Mouse (Mus musculus) gastrocnemius, postnatal 10 days (tissue): Measurements from ENCODE around the gene Islr2. TPM values are rescaled to one million over a fixed set of nuclear protein-coding genes. Genes with fewer than 3 reads are reported as not detected.
A peak's percentile ranks its signal among the peaks of the same experiment; 100 is the strongest.
"Not testable (repeated sequence)": the region's sequence is repeated elsewhere in the genome, so short reads cannot be mapped to it uniquely, and the experiment has no call there.

Experiments used
- DNase-seq: peaks from one replicate; pipeline ENCODE4 v3.0.0; 2021; ENCODE audit warnings: mixed read lengths
- long read RNA-seq, 2 experiments: library from polyadenylated mRNA; stranded (forward); transcript quantifications; one replicate each; pipeline ENCODE4 v2.0.0; 2021
- total RNA-seq, 2 experiments: library from RNA; stranded (reverse); gene quantifications; 2 replicates each; pipeline ENCODE4 v1.2.3; 2021

Islr2 gene
- 1 to 10 TPM; 4.3 to 4.5 TPM for total RNA-seq
- long read RNA-seq, experiment 1, result 0 reads
- long read RNA-seq, experiment 2, result 0 reads

DNA sequence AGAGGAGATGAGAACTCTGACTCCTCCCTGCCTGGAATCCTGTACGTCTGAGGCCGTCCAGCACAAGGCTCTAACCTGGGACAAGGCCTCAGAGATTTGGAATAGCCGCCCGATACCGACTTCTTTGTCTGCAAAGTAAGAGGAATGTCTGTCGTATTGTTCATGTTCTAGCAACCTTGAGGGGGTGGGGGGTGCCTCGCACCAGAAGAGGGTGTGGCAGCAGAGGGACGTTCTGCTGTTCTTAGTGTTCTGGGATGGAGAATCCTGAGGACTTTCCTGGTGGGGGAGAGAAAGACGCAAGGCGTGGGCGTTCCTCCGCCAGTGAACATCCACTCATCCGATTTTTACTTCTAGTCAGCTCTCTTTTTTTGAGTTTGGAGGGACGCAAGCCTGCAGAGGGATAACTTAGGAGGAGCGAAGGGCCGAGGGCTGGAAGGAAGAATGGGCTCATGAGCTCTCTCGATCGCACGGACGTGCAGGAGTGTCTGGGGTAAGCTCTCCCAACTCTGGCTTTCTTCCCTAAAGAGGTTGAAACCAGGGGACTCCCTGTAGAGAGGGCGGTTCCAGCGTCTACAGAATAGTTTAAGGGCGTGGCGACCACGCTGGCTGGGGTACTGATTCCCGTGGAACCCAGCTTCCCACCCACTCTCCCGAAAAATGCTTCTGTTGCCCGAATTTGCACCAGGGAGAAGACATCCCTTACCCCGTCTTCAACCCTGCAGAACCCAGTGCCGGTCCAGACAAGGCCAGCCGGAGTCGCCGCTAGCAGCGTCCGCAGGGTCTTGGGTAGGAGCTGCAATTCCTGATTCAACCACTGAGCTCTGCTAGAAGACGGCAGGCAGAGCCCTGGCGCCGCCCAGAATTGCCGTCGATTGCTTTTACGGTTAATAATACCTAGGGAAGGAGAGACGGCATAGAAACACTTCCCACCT, at the start of gene Islr2, which contains the start of gene Islr:
Gene Islr2 (minus strand): TSS at position 804 of the 932 bp plus-strand sequence.
Gene Islr (minus strand): TSS at position 791 of the 932 bp plus-strand sequence.
- DNase-seq, result peak; percentile 63

- not testable (repeated sequence) for DNase-seq
These were observed 49.6 kb upstream of the Islr2 start for GRCm38 (mm10) chr9:58253805-58254122.

- peak; percentile 92 for DNase-seq
These were observed 49.1 kb upstream of the Islr2 start, which contains the start of gene Stoml1 for GRCm38 (mm10) chr9:58253033-58253804. Gene Stoml1 (plus strand): TSS chr9:58253164.

GRCm38 (mm10) chr9:58250730-58251129, 46.6 kb upstream of the Islr2 start:
- DNase-seq, result not testable (repeated sequence)

DNA sequence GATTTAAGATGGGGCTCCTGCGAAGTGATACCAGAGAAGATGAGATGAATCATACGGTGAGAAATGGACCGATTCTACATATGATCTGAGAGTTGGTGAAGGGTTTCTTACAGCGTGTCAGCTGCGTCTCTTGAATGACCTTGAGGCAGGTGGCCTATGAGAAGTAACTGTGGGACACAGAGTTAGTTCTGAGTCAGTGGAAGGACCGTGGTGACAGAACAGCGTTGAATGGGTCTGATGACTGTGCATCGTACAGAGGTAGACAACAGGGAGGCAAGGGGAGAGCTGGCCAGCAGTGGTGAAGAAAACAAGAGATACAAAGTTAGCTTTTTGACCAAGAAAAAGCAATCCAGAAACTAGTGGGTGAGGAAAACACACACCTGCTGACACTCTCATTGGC, 46.2 kb upstream of the Islr2 start:
- DNase-seq, result no peak

- DNase-seq, result peak; percentile 65
These were observed 45.6 kb upstream of the Islr2 start, which contains the start of gene Pml for GRCm38 (mm10) chr9:58249592-58250192. Gene Pml (minus strand): TSS chr9:58249786.

DNA sequence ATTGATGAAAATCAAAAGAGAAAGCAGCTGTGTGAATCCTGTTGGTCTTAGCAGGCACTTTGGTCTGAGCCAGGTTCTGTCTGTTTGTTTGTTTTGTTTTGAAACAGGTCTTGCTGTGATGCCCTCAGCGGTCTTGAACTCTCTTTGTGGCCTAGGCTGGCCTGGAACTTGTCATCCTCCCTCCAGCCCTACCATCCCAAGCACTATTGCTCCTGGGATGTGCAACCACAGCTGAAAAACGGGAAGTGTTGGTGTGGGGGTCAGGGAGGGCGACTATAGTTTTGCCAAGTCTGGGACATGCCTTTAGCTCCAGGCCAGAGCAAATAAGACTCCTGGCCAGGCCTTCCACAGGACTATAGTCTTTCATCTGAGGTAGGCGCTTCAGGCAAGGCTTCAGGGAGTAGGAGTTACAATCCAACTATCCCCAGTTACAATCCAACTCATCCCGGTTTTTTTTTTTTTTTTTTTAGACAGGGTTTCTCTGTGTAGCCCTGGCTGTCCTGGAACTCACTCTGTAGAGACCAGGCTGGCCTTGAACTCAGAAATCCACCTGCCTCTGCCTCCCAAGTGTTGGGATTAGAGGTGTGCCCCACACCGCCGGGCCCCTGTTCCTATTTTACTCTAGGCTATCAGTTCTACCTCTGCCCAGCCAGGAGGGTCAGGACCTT, 44.8 kb upstream of the Islr2 start:
- no peak for DNase-seq

- peak; percentile 83 for DNase-seq
These were observed 43.1 kb upstream of the Islr2 start for GRCm38 (mm10) chr9:58247064-58247759.

DNA sequence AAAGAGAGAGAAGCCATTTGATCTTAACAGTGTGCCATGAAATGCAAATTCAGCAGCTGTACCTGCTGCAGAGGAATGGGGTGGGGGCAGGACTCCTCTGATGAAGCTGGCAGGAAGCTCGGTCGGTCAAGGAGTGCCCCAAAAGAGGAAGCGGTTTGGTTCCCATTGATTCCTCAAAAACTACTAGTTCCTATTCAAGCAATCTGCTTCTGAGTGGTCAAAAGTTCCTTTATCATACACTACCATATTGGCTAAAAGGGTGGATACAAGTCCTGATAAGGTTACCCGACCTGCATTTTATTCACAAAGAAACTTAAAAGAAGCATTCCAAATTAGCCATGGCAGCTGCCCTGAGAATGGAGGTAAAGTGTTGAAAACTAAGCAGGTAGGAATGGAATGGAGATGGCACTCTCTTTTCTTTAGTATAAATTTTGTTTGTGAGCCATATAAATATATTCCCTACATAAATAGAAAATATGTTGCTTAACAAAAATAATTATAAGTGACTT, 42.0 kb upstream of the Islr2 start:
- DNase-seq, result no peak

DNA sequence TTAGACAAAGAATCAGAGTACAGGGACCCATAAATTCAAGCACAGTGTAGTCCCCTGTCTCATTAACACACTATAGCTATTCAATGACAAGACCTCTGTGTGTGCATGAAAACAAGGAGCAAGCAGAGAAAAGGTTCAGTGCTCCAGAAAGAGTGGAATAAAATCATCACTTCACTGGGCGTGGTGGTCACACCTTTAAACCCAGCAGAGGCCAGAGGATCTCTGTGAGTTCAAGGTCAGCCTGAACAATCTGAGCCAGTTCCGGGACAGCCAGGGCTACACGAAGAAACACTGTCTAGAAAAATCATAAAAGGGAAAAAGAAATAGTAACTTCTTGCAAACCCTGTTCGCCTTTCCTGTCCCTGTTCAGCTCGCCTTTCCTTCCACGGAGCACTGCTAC, 39.6 kb upstream of the Islr2 start:
- no peak for DNase-seq

- DNase-seq, result no peak
These were observed 38.6 kb upstream of the Islr2 start for GRCm38 (mm10) chr9:58242696-58243095.

DNA sequence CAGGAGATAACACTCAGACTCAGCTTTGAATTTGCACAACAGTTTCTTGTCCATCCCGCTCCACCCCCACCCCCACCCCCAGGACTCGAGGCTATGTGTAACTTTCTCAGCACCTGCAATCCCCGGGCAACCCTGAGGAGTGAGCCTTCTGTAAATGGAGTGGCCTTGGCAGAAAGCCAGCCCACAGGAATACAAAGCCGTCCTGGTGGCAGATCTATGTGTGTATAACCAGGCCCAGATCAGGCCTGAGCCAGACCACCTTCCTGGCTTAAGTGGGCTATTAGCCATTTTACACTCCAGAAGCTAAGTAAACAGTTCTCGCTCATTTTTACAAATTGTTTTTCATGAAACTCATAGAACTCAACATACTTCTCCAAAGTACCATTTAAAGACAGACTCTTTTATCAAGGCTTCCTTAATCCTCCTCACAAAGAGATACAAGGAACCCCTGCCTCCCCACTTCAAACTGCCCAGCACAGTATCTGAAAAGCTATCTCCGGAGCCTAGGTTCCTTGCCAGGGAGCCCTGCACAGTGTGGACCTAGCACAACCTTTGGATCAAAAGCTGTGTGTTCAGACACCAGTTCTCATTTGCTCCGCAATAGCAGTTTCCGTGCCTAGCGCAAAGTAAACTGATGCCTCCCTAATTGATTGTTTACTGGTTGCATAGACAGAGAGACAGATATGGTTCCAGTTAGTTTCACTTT, 37.8 kb upstream of the Islr2 start:
- DNase-seq, result no peak

- no peak for DNase-seq
These were observed 30.4 kb upstream of the Islr2 start for GRCm38 (mm10) chr9:58234502-58235015.

GRCm38 (mm10) chr9:58232374-58232773, 28.3 kb upstream of the Islr2 start:
- DNase-seq, result no peak

- no peak for DNase-seq
These were observed 27.6 kb upstream of the Islr2 start for GRCm38 (mm10) chr9:58231746-58232145.

GRCm38 (mm10) chr9:58228777-58229466, 24.8 kb upstream of the Islr2 start:
- DNase-seq, result no peak

GRCm38 (mm10) chr9:58225915-58226913, 22.1 kb upstream of the Islr2 start:
- DNase-seq, result peak; percentile 55

DNA sequence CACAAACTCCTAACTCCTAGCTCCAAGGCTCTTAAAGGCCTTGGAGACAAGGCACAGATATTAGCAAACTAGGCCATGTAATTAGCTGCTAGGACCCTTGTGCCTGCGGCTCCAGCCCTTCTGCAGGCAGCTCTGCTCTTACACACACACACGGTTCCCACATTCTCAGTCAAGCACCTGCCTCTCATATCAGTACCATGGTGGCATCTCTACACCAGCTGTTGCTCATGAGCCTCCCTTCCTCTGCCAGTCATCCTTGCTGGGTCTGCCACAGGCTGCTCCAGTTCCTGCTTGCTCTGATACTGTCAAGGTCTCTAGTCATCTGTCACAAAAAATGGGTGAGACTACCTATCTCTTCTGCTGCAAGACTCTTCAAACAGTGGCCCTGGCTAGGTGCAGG, 20.2 kb upstream of the Islr2 start:
- no peak for DNase-seq
